Mouse (Mus musculus): Measurements from ENCODE around the gene Mpped2.

Mpped2 gene

GRCm38 (mm10) chr2:106750878-106751277 lies 57.8 kb downstream of the Mpped2 start:
- no peak for DNase-seq

- no peak for DNase-seq
Observed at GRCm38 (mm10) chr2:106753703-106754102, 60.6 kb downstream of the Mpped2 start.

GRCm38 (mm10) chr2:106754696-106755095 lies 61.6 kb downstream of the Mpped2 start:
- DNase-seq: peak in 1 of 2 experiments; percentile 48

- no peak for DNase-seq
Observed at GRCm38 (mm10) chr2:106756354-106757103, 63.5 kb downstream of the Mpped2 start.

GRCm38 (mm10) chr2:106762920-106763319 lies 69.9 kb downstream of the Mpped2 start:
- DNase-seq: no peak

- DNase-seq: no peak
Observed at GRCm38 (mm10) chr2:106769236-106769635, 76.2 kb downstream of the Mpped2 start.

- DNase-seq: no peak
Observed at GRCm38 (mm10) chr2:106772643-106773042, 79.6 kb downstream of the Mpped2 start.

- DNase-seq: no peak
Observed at GRCm38 (mm10) chr2:106774251-106775196, 81.5 kb downstream of the Mpped2 start.

- DNase-seq: no peak
Observed at GRCm38 (mm10) chr2:106775994-106776393, 82.9 kb downstream of the Mpped2 start.

- DNase-seq: no peak
Observed at GRCm38 (mm10) chr2:106778861-106779516, 85.9 kb downstream of the Mpped2 start.

GRCm38 (mm10) chr2:106781181-106782179 lies 88.4 kb downstream of the Mpped2 start:
- DNase-seq: no peak

- DNase-seq: no peak
Observed at GRCm38 (mm10) chr2:106783311-106783710, 90.2 kb downstream of the Mpped2 start.

- DNase-seq: no peak
Observed at GRCm38 (mm10) chr2:106788055-106788454, 95.0 kb downstream of the Mpped2 start.

GRCm38 (mm10) chr2:106788573-106788972 lies 95.5 kb downstream of the Mpped2 start:
- no peak for DNase-seq

GRCm38 (mm10) chr2:106789694-106790328 lies 96.7 kb downstream of the Mpped2 start:
- no peak for DNase-seq

- no peak for DNase-seq
Observed at GRCm38 (mm10) chr2:106790329-106790701, 97.2 kb downstream of the Mpped2 start.

GRCm38 (mm10) chr2:106796246-106796645 lies 103.2 kb downstream of the Mpped2 start:
- no peak for DNase-seq

- DNase-seq: no peak
Observed at GRCm38 (mm10) chr2:106797855-106798254, 104.8 kb downstream of the Mpped2 start.

GRCm38 (mm10) chr2:106798824-106799223 lies 105.8 kb downstream of the Mpped2 start:
- DNase-seq: no peak

GRCm38 (mm10) chr2:106815898-106816297 lies 122.8 kb downstream of the Mpped2 start:
- DNase-seq: no peak

GRCm38 (mm10) chr2:106821292-106821691 lies 128.2 kb downstream of the Mpped2 start:
- DNase-seq: no peak
